Mouse (Mus musculus) heart, embryonic 15.5 days (tissue): ENCODE results near the gene Fthl17c. TPM values are rescaled to one million over a fixed set of nuclear protein-coding genes. Genes with fewer than 3 reads are reported as not detected.
"Not testable (repeated sequence)": the region's sequence is repeated elsewhere in the genome, so short reads cannot be mapped to it uniquely, and the experiment has no call there.

Experiments used
- ATAC-seq: fragments of 200-750 bp; cut with Nextera tagmentation; replicated peaks from 2 replicates; pipeline ENCODE4 v1.8.0; 2017; ENCODE audit warnings: low read depth, moderate TSS enrichment; ENCODE audit not compliant: insufficient number of reproducible peaks, insufficient read depth, low FRiP score
- H3K27ac ChIP-seq: fragments of 300-500 bp; sonication (generic); 2 replicates; pipeline ENCODE4 v1.5.1; 2015; ENCODE audit warnings: mild to moderate bottlenecking, inconsistent platforms
- H3K27me3 ChIP-seq: fragments of 300-500 bp; sonication (generic); 2 replicates; pipeline ENCODE4 v1.6.1; 2015; ENCODE audit warnings: inconsistent platforms
- H3K36me3 ChIP-seq: fragments of 300-500 bp; sonication (generic); 2 replicates; pipeline ENCODE4 v1.6.1; 2015; ENCODE audit warnings: mild to moderate bottlenecking, inconsistent platforms
- H3K4me1 ChIP-seq: fragments of 300-500 bp; sonication (generic); replicated peaks from 2 replicates; pipeline ENCODE4 v1.6.1; 2015; ENCODE audit warnings: inconsistent platforms
- H3K4me2 ChIP-seq: fragments of 300-500 bp; sonication (generic); 2 replicates; pipeline ENCODE4 v1.6.1; 2015; ENCODE audit warnings: inconsistent platforms, mild to moderate bottlenecking, moderate library complexity
- H3K4me3 ChIP-seq: fragments of 300-500 bp; sonication (generic); 2 replicates; pipeline ENCODE4 v1.5.1; 2015; ENCODE audit warnings: mild to moderate bottlenecking, inconsistent platforms
- H3K9ac ChIP-seq: fragments of 300-500 bp; sonication (generic); 2 replicates; pipeline ENCODE4 v1.6.1; 2015; ENCODE audit warnings: mild to moderate bottlenecking, inconsistent platforms
- H3K9me3 ChIP-seq: fragments of 300-500 bp; sonication (generic); replicated peaks from 2 replicates; pipeline ENCODE4 v1.6.1; 2016; ENCODE audit warnings: inconsistent platforms
- WGBS: fragments of 180-500 bp; shearing (Covaris S2); methylation state at CpG from one replicate; pipeline ENCODE4 v1.1.7; 2015; ENCODE audit warnings: mixed read lengths; 5-methylcytosine and 5-hydroxymethylcytosine counted together
- polyA plus RNA-seq: library from polyadenylated mRNA; unstranded; fragments of >200 nt; fragmentation: Nextera tagmentation; extraction: Ambion mirVana; gene quantifications from 2 replicates; pipeline ENCODE4 v1.2.1, GENCODE M21; 2015

The Fthl17c gene
- polyA plus RNA-seq = not detected in 2 replicates

GRCm38 (mm10) chrX:8976459-8976858, at the start of gene Fthl17c:
Gene Fthl17c, minus strand, starts transcription at chrX:8976559.
- H3K27me3 ChIP-seq, ATAC-seq, H3K36me3 ChIP-seq, H3K9me3 ChIP-seq, H3K9ac ChIP-seq, H3K4me3 ChIP-seq, H3K27ac ChIP-seq, H3K4me2 ChIP-seq, H3K4me1 ChIP-seq: not testable (repeated sequence)
- no CpG with 5 or more reads among the region's 11 CpGs for WGBS

GRCm38 (mm10) chrX:9019481-9019880, 43.1 kb upstream of the Fthl17c start:
- H3K27me3 ChIP-seq = no peaks in the 10 kb centered on the region
- no peak overlapping the region for H3K4me3 ChIP-seq
- no peak overlapping the region for H3K27ac ChIP-seq
- no peaks in the 10 kb centered on the region for H3K9me3 ChIP-seq
- no peak overlapping the region for H3K4me2 ChIP-seq
- no peaks in the 10 kb centered on the region for H3K4me1 ChIP-seq
- no peak overlapping the region for H3K9ac ChIP-seq
- H3K36me3 ChIP-seq = no peaks in the 10 kb centered on the region
- ATAC-seq = no peak
- 59% methylated on average over 10 of the region's 10 CpGs for WGBS

DNA sequence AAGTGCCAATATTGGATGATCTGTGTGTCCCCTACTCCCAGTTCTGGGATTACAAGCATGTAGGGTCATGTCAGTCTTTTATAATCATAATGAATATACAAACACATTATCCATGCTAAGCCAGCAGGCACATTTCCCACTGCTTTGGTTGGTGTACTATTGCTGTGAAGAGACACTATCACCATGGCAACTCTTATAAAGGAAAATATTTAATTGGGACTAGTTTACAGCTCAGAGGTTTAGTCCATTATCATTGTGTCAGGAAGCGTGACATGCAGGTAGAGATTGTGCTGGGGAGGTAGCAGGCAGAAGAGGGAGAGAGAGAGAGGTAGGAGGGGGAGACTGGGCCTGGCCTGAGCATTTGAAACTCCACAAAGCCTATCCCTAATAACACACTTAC, 39.7 kb upstream of the Fthl17c start:
- Histone ChIP-seq H3K36me3 (no peaks in the 10 kb centered on the region), H3K9me3 (no peaks in the 10 kb centered on the region), H3K4me3 (no peak overlapping the region), H3K27ac (no peak overlapping the region), H3K4me2 (no peak overlapping the region), H3K4me1 (no peaks in the 10 kb centered on the region), H3K9ac (no peak overlapping the region), H3K27me3 (no peaks in the 10 kb centered on the region)
- ATAC-seq = no peak
- 38% methylated on average over 1 of the region's 1 CpGs for WGBS

- H3K4me3 ChIP-seq, H3K9me3 ChIP-seq, H3K9ac ChIP-seq, H3K4me2 ChIP-seq, H3K4me1 ChIP-seq, H3K27me3 ChIP-seq, H3K36me3 ChIP-seq, H3K27ac ChIP-seq, ATAC-seq: not testable (repeated sequence)
- no CpG with 5 or more reads among the region's 9 CpGs for WGBS
Measured at GRCm38 (mm10) chrX:8986655-8987054, 10.3 kb upstream of the Fthl17c start, which contains the start of gene Fthl17d. Gene Fthl17d, minus strand, starts transcription at chrX:8986755.

DNA sequence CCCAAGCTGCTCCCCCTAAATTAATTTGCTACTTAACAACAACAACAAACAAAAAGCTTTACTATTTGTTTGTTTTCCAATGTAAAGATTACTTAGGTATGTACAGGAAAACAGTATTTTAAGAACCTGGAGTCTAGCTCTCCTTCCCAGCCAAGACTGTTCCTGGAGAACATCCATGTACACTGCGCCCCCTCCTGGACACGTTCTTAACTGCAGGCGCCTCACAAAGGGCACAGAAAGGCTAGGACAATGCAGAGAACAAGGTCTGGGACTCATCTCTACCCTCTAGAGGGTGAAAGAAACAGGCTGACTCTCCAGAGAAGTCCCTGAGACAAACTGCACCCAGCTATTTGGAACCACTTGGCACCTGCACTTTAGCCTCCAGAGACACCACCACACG, 11.7 kb downstream of the Fthl17c start:
- not testable (repeated sequence) for H3K4me1 ChIP-seq, H3K4me2 ChIP-seq, H3K9ac ChIP-seq, H3K27me3 ChIP-seq, ATAC-seq, H3K9me3 ChIP-seq, H3K36me3 ChIP-seq, H3K4me3 ChIP-seq, H3K27ac ChIP-seq
- WGBS = 40% methylated on average over 4 of the region's 4 CpGs

DNA sequence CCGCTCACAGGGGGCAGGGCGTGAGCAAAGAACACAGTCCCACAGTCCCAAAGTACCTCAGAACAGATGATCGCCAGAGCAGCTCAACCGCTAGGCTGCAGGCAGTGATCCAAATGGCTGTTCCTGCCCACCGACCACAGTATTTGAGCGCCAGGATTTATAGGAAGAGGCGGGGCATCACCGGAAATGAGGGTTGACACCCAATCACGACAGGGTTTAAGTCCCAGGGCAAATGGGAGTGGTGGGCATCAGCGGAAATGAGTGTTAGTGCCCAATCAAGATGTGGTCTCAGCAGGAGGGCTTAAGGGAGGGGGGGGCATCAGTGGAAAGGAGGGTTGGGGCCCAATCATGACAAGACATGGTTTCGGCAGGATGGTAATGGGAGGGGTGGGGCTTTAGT, 13.5 kb downstream of the Fthl17c start, which contains the start of gene Fthl17b:
TSS of gene Fthl17b (minus strand) at position 101 of the 400 bp plus-strand sequence.
- H3K4me1 ChIP-seq, H3K4me2 ChIP-seq, H3K27ac ChIP-seq, H3K4me3 ChIP-seq, ATAC-seq, H3K27me3 ChIP-seq, H3K9ac ChIP-seq, H3K36me3 ChIP-seq, H3K9me3 ChIP-seq: not testable (repeated sequence)
- 92% methylated on average over 4 of the region's 11 CpGs for WGBS

GRCm38 (mm10) chrX:8948130-8948805, 28.1 kb downstream of the Fthl17c start:
- not testable (repeated sequence) for H3K4me3 ChIP-seq, H3K4me2 ChIP-seq, ATAC-seq, H3K4me1 ChIP-seq, H3K9me3 ChIP-seq, H3K36me3 ChIP-seq, H3K27ac ChIP-seq, H3K9ac ChIP-seq, H3K27me3 ChIP-seq
- WGBS = 14% methylated on average over 7 of the region's 7 CpGs

DNA sequence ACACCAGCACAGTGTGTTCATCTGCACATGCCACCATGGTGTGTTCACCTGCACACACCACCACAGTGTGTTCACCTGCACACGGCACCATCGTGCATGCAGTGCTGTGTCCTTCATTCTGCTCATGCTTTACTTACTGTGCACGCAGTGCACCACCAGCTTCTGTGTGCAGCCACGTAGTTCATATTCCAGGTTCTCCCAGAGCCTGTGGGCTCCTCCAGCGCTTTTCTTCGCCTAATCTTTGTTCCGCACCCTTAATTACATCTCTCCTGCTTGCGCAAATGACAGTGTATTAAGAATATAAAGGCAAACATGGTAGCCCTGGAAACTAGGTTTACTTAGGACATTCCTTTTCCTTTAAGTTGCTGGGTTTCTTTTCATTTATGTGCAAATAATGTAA, 32.3 kb downstream of the Fthl17c start:
- H3K27ac ChIP-seq = no peak overlapping the region
- no peak for ATAC-seq
- no peak overlapping the region for H3K4me2 ChIP-seq
- H3K4me3 ChIP-seq = no peak overlapping the region
- no peaks in the 10 kb centered on the region for H3K27me3 ChIP-seq
- no peaks in the 10 kb centered on the region for H3K9me3 ChIP-seq
- no peaks in the 10 kb centered on the region for H3K4me1 ChIP-seq
- WGBS = 72% methylated on average over 8 of the region's 8 CpGs
- no peak overlapping the region for H3K9ac ChIP-seq
- no peaks in the 10 kb centered on the region for H3K36me3 ChIP-seq

GRCm38 (mm10) chrX:8927308-8927707, 49.1 kb downstream of the Fthl17c start:
- H3K9ac ChIP-seq = no peak overlapping the region
- 30% methylated on average over 4 of the region's 4 CpGs for WGBS
- no peaks in the 10 kb centered on the region for H3K4me1 ChIP-seq
- H3K9me3 ChIP-seq = no peaks in the 10 kb centered on the region
- H3K27ac ChIP-seq = no peak overlapping the region
- H3K27me3 ChIP-seq = no peaks in the 10 kb centered on the region
- no peak for ATAC-seq
- no peak overlapping the region for H3K4me2 ChIP-seq
- H3K36me3 ChIP-seq = no peaks in the 10 kb centered on the region
- H3K4me3 ChIP-seq = no peak overlapping the region

Other genes starting within 250 kb of the Fthl17c start
- gene Ssx9, start 228.1 kb downstream of the Fthl17c start, polyA plus RNA-seq = not detected in 2 replicates
- not detected in 2 replicates for gene Ssxb5, start 172.9 kb downstream of the Fthl17c start, polyA plus RNA-seq
- gene Gm6592, start 132.6 kb downstream of the Fthl17c start, polyA plus RNA-seq = not detected in 2 replicates
- not detected in 2 replicates for gene Gm5751, start 102.3 kb downstream of the Fthl17c start, polyA plus RNA-seq
- 1.8 and 1.9 TPM in 2 replicates for gene B630019K06Rik, start 84.2 kb downstream of the Fthl17c start, polyA plus RNA-seq
- gene Fthl17b, start 13.6 kb downstream of the Fthl17c start, polyA plus RNA-seq = not detected in 2 replicates
- not detected in 2 replicates for gene Fthl17d, start 10.2 kb upstream of the Fthl17c start, polyA plus RNA-seq
- gene Fthl17e, start 56.9 kb upstream of the Fthl17c start, polyA plus RNA-seq = not detected in 2 replicates
- gene Fthl17f, start 86.5 kb upstream of the Fthl17c start, polyA plus RNA-seq = not detected in 2 replicates
- gene 4930402K13Rik, start 128.0 kb upstream of the Fthl17c start, polyA plus RNA-seq = not detected in 2 replicates
- gene Lancl3, start 223.3 kb upstream of the Fthl17c start, polyA plus RNA-seq = 1.9 and 2.3 TPM in 2 replicates